Mouse (Mus musculus): ENCODE results near the gene Bst1. TPM values are rescaled to one million over a fixed set of nuclear protein-coding genes. Genes with fewer than 3 reads are reported as not detected.

Gene Bst1
- polyA plus RNA-seq, 1 experiment from 2014 or later, result not detected

GRCm38 (mm10) chr5:43822824-43823223 is 4.1 kb downstream of the Bst1 start:
- H3K27ac ChIP-seq (ENCODE audit: low read depth, low read length), result no peak overlapping the region
- ATAC-seq (no peak), DNase-seq (ENCODE audit: low spot score) (no peak)
- WGBS, result 83% methylated on average over 3 of the region's 3 CpGs
- H3K9ac ChIP-seq (ENCODE audit: low read length), result no peak overlapping the region
- no peak overlapping the region for H3K4me3 ChIP-seq (ENCODE audit: low read depth, low read length)
- H3K27me3 ChIP-seq (replicated peaks; ENCODE audit: control insufficient read depth, insufficient read depth, low read length), result no peaks in the 10 kb centered on the region
- no peak overlapping the region for H3K4me2 ChIP-seq (ENCODE audit: low read length)
- H3K36me3 ChIP-seq (ENCODE audit: control insufficient read depth, insufficient read depth, low read length), result no peaks in the 10 kb centered on the region
- no peaks in the 10 kb centered on the region for H3K4me1 ChIP-seq (ENCODE audit: control insufficient read depth, insufficient read depth, low read length)
- no peaks in the 10 kb centered on the region for H3K9me3 ChIP-seq (replicated peaks; ENCODE audit: control insufficient read depth, low read length)

DNA sequence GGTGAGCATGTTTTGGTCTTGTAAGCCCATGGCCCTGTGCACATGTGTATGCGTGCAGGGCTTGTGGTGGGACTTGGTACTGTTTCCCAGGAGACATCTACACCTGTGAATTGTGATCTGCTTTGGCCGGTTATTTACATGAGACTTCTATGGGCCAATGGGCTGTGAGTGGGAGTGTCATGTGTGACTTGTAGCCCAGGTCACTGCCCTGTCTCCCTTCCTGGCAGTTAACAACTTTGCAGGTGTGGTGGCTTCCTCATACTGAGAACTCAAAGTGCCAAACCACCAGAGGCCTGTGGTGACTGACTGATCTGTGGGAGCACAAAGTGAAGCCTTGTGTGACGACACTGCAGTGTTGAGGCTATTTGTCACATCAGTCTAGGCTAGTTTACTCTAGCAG is 5.9 kb downstream of the Bst1 start:
- Histone ChIP-seq H3K9me3 (replicated peaks; ENCODE audit: control insufficient read depth, low read length) (no peaks in the 10 kb centered on the region), H3K36me3 (ENCODE audit: control insufficient read depth, insufficient read depth, low read length) (no peaks in the 10 kb centered on the region), H3K9ac (ENCODE audit: low read length) (no peak overlapping the region), H3K27me3 (replicated peaks; ENCODE audit: control insufficient read depth, insufficient read depth, low read length) (no peaks in the 10 kb centered on the region), H3K4me1 (ENCODE audit: control insufficient read depth, insufficient read depth, low read length) (no peaks in the 10 kb centered on the region), H3K27ac (ENCODE audit: low read depth, low read length) (no peak overlapping the region), H3K4me2 (ENCODE audit: low read length) (no peak overlapping the region), H3K4me3 (ENCODE audit: low read depth, low read length) (no peak overlapping the region)
- DNase-seq (ENCODE audit: low spot score), result no peak
- 89% methylated on average over 3 of the region's 3 CpGs for WGBS
- no peak for ATAC-seq

- no peak overlapping the region for H3K4me2 ChIP-seq (ENCODE audit: low read length)
- 85% methylated on average over 2 of the region's 2 CpGs for WGBS
- ATAC-seq, result no peak
Measured at GRCm38 (mm10) chr5:43826883-43827282, 8.2 kb downstream of the Bst1 start.

DNA sequence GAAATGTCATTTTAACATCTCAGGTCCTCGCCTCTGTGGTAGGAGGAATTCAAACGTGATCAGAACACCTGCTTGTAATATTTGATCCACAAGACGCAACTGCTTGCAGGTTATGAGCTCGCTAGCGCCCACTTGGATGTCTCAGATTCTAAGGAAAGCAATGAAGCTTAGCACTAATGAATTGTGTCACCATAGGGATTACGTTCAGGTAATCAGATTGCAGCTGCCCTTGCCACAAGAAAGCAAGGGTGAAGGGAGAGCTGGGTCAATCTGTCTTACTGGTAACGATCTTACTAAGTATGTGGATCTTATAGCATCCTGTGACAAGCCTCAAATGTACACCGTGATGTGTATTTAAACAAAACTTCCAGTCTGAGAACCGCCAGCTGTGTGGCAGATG is 8.7 kb downstream of the Bst1 start:
- Histone ChIP-seq H3K4me3 (ENCODE audit: low read depth, low read length) (no peak overlapping the region), H3K27me3 (replicated peaks; ENCODE audit: control insufficient read depth, insufficient read depth, low read length) (no peaks in the 10 kb centered on the region), H3K9me3 (replicated peaks; ENCODE audit: control insufficient read depth, low read length) (no peaks in the 10 kb centered on the region), H3K27ac (ENCODE audit: low read depth, low read length) (no peak overlapping the region), H3K4me2 (ENCODE audit: low read length) (no peak overlapping the region), H3K4me1 (ENCODE audit: control insufficient read depth, insufficient read depth, low read length) (no peaks in the 10 kb centered on the region), H3K9ac (ENCODE audit: low read length) (no peak overlapping the region), H3K36me3 (ENCODE audit: control insufficient read depth, insufficient read depth, low read length) (no peaks in the 10 kb centered on the region)
- WGBS, result 77% methylated on average over 9 of the region's 9 CpGs
- no peak for DNase-seq (ENCODE audit: low spot score)
- ATAC-seq, result no peak

More at GRCm38 (mm10) chr5:43826883-43827282, 8.2 kb downstream of the Bst1 start:
- Histone ChIP-seq H3K27ac (ENCODE audit: low read depth, low read length) (no peak overlapping the region), H3K36me3 (ENCODE audit: control insufficient read depth, insufficient read depth, low read length) (no peaks in the 10 kb centered on the region), H3K4me1 (ENCODE audit: control insufficient read depth, insufficient read depth, low read length) (no peaks in the 10 kb centered on the region), H3K9ac (ENCODE audit: low read length) (no peak overlapping the region), H3K4me3 (ENCODE audit: low read depth, low read length) (no peak overlapping the region), H3K9me3 (replicated peaks; ENCODE audit: control insufficient read depth, low read length) (no peaks in the 10 kb centered on the region), H3K27me3 (replicated peaks; ENCODE audit: control insufficient read depth, insufficient read depth, low read length) (no peaks in the 10 kb centered on the region)
- no peak for DNase-seq (ENCODE audit: low spot score)

DNA sequence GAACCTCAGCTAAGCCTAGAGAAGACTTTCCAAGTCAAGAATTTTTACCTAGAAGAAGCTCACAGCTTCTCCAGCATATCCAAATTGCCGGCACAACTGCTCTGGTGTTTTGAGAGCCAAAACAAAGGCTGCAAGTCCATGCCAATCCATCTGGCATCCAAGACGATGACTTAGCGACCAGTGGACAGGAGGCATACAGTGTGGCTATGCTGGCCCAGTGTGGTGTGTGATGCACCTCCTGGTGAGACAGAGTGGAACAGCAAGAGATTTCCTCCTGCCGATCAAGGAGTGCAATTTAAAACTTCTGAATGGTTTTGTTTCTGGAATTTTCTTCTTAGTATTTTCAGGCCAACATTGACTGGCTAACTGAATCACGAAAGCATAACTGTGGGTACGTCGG is 17.9 kb downstream of the Bst1 start:
- no peak overlapping the region for H3K4me2 ChIP-seq (ENCODE audit: low read length)
- no peaks in the 10 kb centered on the region for H3K9me3 ChIP-seq (replicated peaks; ENCODE audit: control insufficient read depth, low read length)
- WGBS, result 90% methylated on average over 7 of the region's 7 CpGs
- no peaks in the 10 kb centered on the region for H3K4me1 ChIP-seq (ENCODE audit: control insufficient read depth, insufficient read depth, low read length)
- H3K27ac ChIP-seq (ENCODE audit: low read depth, low read length), result no peak overlapping the region
- H3K36me3 ChIP-seq (ENCODE audit: control insufficient read depth, insufficient read depth, low read length), result no peaks in the 10 kb centered on the region
- no peak overlapping the region for H3K9ac ChIP-seq (ENCODE audit: low read length)
- ATAC-seq (no peak), DNase-seq (ENCODE audit: low spot score) (no peak)
- H3K27me3 ChIP-seq (replicated peaks; ENCODE audit: control insufficient read depth, insufficient read depth, low read length), result no peaks in the 10 kb centered on the region
- no peak overlapping the region for H3K4me3 ChIP-seq (ENCODE audit: low read depth, low read length)

DNA sequence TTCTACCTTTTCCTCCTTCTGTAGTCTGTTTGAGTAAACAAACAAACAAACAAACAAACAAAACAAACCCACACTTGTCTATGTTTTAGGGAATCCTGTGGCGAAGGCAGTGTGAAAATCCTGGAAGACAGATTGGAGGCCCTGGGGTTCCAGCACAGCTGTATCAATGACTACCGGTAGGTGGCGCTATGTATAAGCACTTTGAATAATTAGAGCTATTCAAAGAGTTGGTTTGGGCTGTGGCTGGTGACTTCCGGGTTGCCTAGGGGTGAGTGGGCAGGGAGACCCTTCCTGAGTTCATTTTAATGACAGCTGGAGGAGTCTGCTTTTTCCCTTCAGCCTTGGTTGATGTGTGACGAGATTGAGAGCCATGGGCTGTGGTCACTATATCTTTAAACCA is 18.7 kb downstream of the Bst1 start:
- H3K9ac ChIP-seq (ENCODE audit: low read length), result no peak overlapping the region
- no peaks in the 10 kb centered on the region for H3K9me3 ChIP-seq (replicated peaks; ENCODE audit: control insufficient read depth, low read length)

GRCm38 (mm10) chr5:43841144-43842010 is 22.7 kb downstream of the Bst1 start:
- 52% methylated on average over 11 of the region's 11 CpGs for WGBS
- Histone ChIP-seq H3K9me3 (replicated peaks; ENCODE audit: control insufficient read depth, low read length) (0 out of 2 replicates have a peak, but pooled peaks cover 2% of the 10 kb centered on the region), H3K4me2 (ENCODE audit: low read length) (no peak overlapping the region), H3K4me1 (ENCODE audit: control insufficient read depth, insufficient read depth, low read length) (no peaks in the 10 kb centered on the region), H3K27ac (ENCODE audit: low read depth, low read length) (no peak overlapping the region), H3K27me3 (replicated peaks; ENCODE audit: control insufficient read depth, insufficient read depth, low read length) (no peaks in the 10 kb centered on the region), H3K36me3 (ENCODE audit: control insufficient read depth, insufficient read depth, low read length) (no peaks in the 10 kb centered on the region), H3K4me3 (ENCODE audit: low read depth, low read length) (no peak overlapping the region), H3K9ac (ENCODE audit: low read length) (no peak overlapping the region)
- ATAC-seq (0 out of 2 replicates have a peak, but pooled peaks have one; percentile 56), DNase-seq (ENCODE audit: low spot score) (peak; percentile 82)

More for the DNA sequence above, 18.7 kb downstream of the Bst1 start:
- ATAC-seq, result no peak
- Histone ChIP-seq H3K36me3 (ENCODE audit: control insufficient read depth, insufficient read depth, low read length) (no peaks in the 10 kb centered on the region), H3K27ac (ENCODE audit: low read depth, low read length) (no peak overlapping the region), H3K4me1 (ENCODE audit: control insufficient read depth, insufficient read depth, low read length) (no peaks in the 10 kb centered on the region), H3K27me3 (replicated peaks; ENCODE audit: control insufficient read depth, insufficient read depth, low read length) (no peaks in the 10 kb centered on the region), H3K4me2 (ENCODE audit: low read length) (no peak overlapping the region), H3K4me3 (ENCODE audit: low read depth, low read length) (no peak overlapping the region)
- peak; percentile 43 for DNase-seq (ENCODE audit: low spot score)
- WGBS, result 50% methylated on average over 5 of the region's 5 CpGs

GRCm38 (mm10) chr5:43842011-43842285 is 23.3 kb downstream of the Bst1 start:
- H3K4me3 ChIP-seq (ENCODE audit: low read depth, low read length), result no peak overlapping the region
- no peak for ATAC-seq
- 83% methylated on average over 5 of the region's 5 CpGs for WGBS
- H3K36me3 ChIP-seq (ENCODE audit: control insufficient read depth, insufficient read depth, low read length), result no peaks in the 10 kb centered on the region
- no peak for DNase-seq (ENCODE audit: low spot score)
- no peaks in the 10 kb centered on the region for H3K4me1 ChIP-seq (ENCODE audit: control insufficient read depth, insufficient read depth, low read length)
- no peak overlapping the region for H3K4me2 ChIP-seq (ENCODE audit: low read length)
- 0 out of 2 replicates have a peak, but pooled peaks cover 2% of the 10 kb centered on the region for H3K9me3 ChIP-seq (replicated peaks; ENCODE audit: control insufficient read depth, low read length)
- no peak overlapping the region for H3K27ac ChIP-seq (ENCODE audit: low read depth, low read length)
- no peaks in the 10 kb centered on the region for H3K27me3 ChIP-seq (replicated peaks; ENCODE audit: control insufficient read depth, insufficient read depth, low read length)
- no peak overlapping the region for H3K9ac ChIP-seq (ENCODE audit: low read length)

DNA sequence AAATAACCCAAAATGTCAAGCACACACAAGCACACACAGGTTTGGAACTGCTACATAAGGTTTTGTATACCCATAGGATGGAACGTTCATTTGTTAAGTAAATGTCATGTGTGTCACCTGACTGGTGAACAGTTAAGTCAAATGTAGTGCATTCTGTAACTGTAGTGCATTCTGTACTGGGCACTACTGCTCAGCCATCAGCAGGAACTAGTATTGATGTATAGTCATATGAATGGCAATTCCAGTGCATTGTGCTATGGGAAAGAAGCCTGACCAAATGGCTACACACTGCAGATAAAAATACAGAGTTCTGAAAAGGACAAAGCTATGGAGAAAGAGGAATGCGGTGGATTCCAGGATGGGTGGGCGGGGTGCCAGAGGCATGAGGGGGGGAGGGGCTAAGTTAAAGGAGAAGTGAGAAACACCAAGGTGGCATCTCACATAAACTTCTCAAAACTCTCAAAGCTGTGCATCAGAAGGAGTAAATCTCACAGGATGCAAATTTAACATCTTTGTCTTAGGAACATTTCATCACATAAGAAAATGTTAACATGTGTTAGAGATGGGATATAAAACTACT is 24.0 kb downstream of the Bst1 start:
- H3K27ac ChIP-seq (ENCODE audit: low read depth, low read length), result no peak overlapping the region
- 73% methylated on average over 3 of the region's 3 CpGs for WGBS
- no peak overlapping the region for H3K4me2 ChIP-seq (ENCODE audit: low read length)
- H3K27me3 ChIP-seq (replicated peaks; ENCODE audit: control insufficient read depth, insufficient read depth, low read length), result no peaks in the 10 kb centered on the region
- no peaks in the 10 kb centered on the region for H3K36me3 ChIP-seq (ENCODE audit: control insufficient read depth, insufficient read depth, low read length)
- H3K4me3 ChIP-seq (ENCODE audit: low read depth, low read length), result no peak overlapping the region
- no peak for ATAC-seq
- no peak overlapping the region for H3K9ac ChIP-seq (ENCODE audit: low read length)
- H3K4me1 ChIP-seq (ENCODE audit: control insufficient read depth, insufficient read depth, low read length), result no peaks in the 10 kb centered on the region
- H3K9me3 ChIP-seq (replicated peaks; ENCODE audit: control insufficient read depth, low read length), result 0 out of 2 replicates have a peak, but pooled peaks cover 2% of the 10 kb centered on the region
- DNase-seq (ENCODE audit: low spot score), result no peak
